Mouse (Mus musculus): ENCODE data around the gene Bcl2l12. TPM values are rescaled to one million over a fixed set of nuclear protein-coding genes. Genes with fewer than 3 reads are reported as not detected.
"Not testable (repeated sequence)": the region's sequence is repeated elsewhere in the genome, so short reads cannot be mapped to it uniquely, and the experiment has no call there.

The Bcl2l12 gene
- total RNA-seq, 2 experiments from 2014 or later: 7.6 to 9.7 TPM

GRCm38 (mm10) chr7:45028351-45028750 is 29.8 kb upstream of the Bcl2l12 start:
- DNase-seq: no peak
- intact Hi-C loops (cut with DNase I): no loop called here
- no peak for TF ChIP-seq CTCF (IDR thresholded peaks at IDR 0.05)
- Histone ChIP-seq H3K4me3 (no peak overlapping the region), H3K27ac (no peak overlapping the region)

GRCm38 (mm10) chr7:45027761-45028160 is 29.2 kb upstream of the Bcl2l12 start:
- H3K4me3 ChIP-seq: no peak overlapping the region
- no peak for TF ChIP-seq CTCF (IDR thresholded peaks at IDR 0.05)
- intact Hi-C loops (cut with DNase I): no loop called here
- DNase-seq: no peak
- H3K27ac ChIP-seq: no peak overlapping the region

GRCm38 (mm10) chr7:45026256-45026655 is 27.7 kb upstream of the Bcl2l12 start:
- no peak overlapping the region for H3K4me3 ChIP-seq
- DNase-seq: no peak
- intact Hi-C loops (cut with DNase I): no loop called here
- peak overlapping the region; percentile 87 for H3K27ac ChIP-seq
- no peak for TF ChIP-seq CTCF (IDR thresholded peaks at IDR 0.05)

- peak; percentile 77 for DNase-seq
- no peak overlapping the region for H3K4me3 ChIP-seq
- intact Hi-C loops (cut with DNase I): no loop called here
- TF ChIP-seq CTCF (IDR thresholded peaks at IDR 0.05): no peak
- peak overlapping the region; percentile 87 for H3K27ac ChIP-seq
Observed at GRCm38 (mm10) chr7:45025601-45026220, 27.2 kb upstream of the Bcl2l12 start.

- intact Hi-C loops (cut with DNase I): no loop called here
- no peak for TF ChIP-seq CTCF (IDR thresholded peaks at IDR 0.05)
- DNase-seq: no peak
- H3K4me3 ChIP-seq: no peak overlapping the region
- H3K27ac ChIP-seq: peak overlapping the region; percentile 87
Observed at GRCm38 (mm10) chr7:45024281-45025248, 26.1 kb upstream of the Bcl2l12 start.

GRCm38 (mm10) chr7:45023711-45024110 is 25.2 kb upstream of the Bcl2l12 start:
- H3K27ac ChIP-seq: not testable (repeated sequence)

GRCm38 (mm10) chr7:45020225-45020624 is 21.7 kb upstream of the Bcl2l12 start:
- DNase-seq: no peak
- Histone ChIP-seq H3K4me3 (peak overlapping the region; percentile 94; the same call in 1 of the 2 replicates), H3K27ac (peak overlapping the region; percentile 98)
- intact Hi-C loops (cut with DNase I): no loop called here
- TF ChIP-seq CTCF (IDR thresholded peaks at IDR 0.05): no peak

More at GRCm38 (mm10) chr7:45023711-45024110, 25.2 kb upstream of the Bcl2l12 start:
- DNase-seq; H3K4me3 ChIP-seq; intact Hi-C loops (cut with DNase I): not testable (repeated sequence)
- TF ChIP-seq CTCF (IDR thresholded peaks at IDR 0.05): peak; percentile 49

GRCm38 (mm10) chr7:45019031-45019571 is 20.6 kb upstream of the Bcl2l12 start:
- TF ChIP-seq CTCF (IDR thresholded peaks at IDR 0.05): no peak
- peak overlapping the region; percentile 98 for H3K27ac ChIP-seq
- intact Hi-C loops (cut with DNase I): loop anchor here (2.0 kb wide), 1 partner anchor 34 kb away; the partner anchor contains the start of gene Prr12
- DNase-seq: peak; percentile 84
- peak overlapping the region; percentile 94 for H3K4me3 ChIP-seq

- intact Hi-C loops (cut with DNase I): loop anchor here (2.0 kb wide), 1 partner anchor 35 kb away; the partner anchor contains the start of gene Prr12
- peak within 1 kb of the TSS; percentile 98 for H3K27ac ChIP-seq
Observed at GRCm38 (mm10) chr7:45017242-45018061, 18.9 kb upstream of the Bcl2l12 start, which contains the start of gene Rras. TSS of gene Rras (plus strand) at chr7:45017961.

GRCm38 (mm10) chr7:45016761-45017160 is 18.2 kb upstream of the Bcl2l12 start:
- Histone ChIP-seq H3K27ac (peak overlapping the region; percentile 98), H3K4me3 (peak overlapping the region; percentile 94)
- no peak for DNase-seq
- intact Hi-C loops (cut with DNase I): no loop called here
- no peak for TF ChIP-seq CTCF (IDR thresholded peaks at IDR 0.05)

More at GRCm38 (mm10) chr7:45017242-45018061, 18.9 kb upstream of the Bcl2l12 start, which contains the start of gene Rras:
- peak; percentile 93 for DNase-seq
- peak; percentile 34; the same call in 1 of the 2 replicates for TF ChIP-seq CTCF (IDR thresholded peaks at IDR 0.05)
- H3K4me3 ChIP-seq: peak within 1 kb of the TSS; percentile 94

- intact Hi-C loops (cut with DNase I): loop anchor here (2.0 kb wide), 2 partner anchors 17 to 29 kb away; partner anchors contain the start of genes Bcl2l12 and Prmt1
- DNase-seq: peak; percentile 100
Observed at GRCm38 (mm10) chr7:45015957-45016612, 17.6 kb upstream of the Bcl2l12 start, which contains the start of gene Scaf1. TSS of gene Scaf1 (minus strand) at chr7:45016363.

More at GRCm38 (mm10) chr7:45015957-45016612, 17.6 kb upstream of the Bcl2l12 start, which contains the start of gene Scaf1:
- Histone ChIP-seq H3K4me3 (peak within 1 kb of the TSS; percentile 94), H3K27ac (peak within 1 kb of the TSS; percentile 98)
- no peak for TF ChIP-seq CTCF (IDR thresholded peaks at IDR 0.05)

Data from gastrocnemius, adult 2 months (tissue).